Mouse (Mus musculus): Measurements from ENCODE around the gene Kcng1. TPM values are rescaled to one million over a fixed set of nuclear protein-coding genes. Genes with fewer than 3 reads are reported as not detected.

Gene Kcng1
- polyA plus RNA-seq, 1 experiment from 2014 or later = 2.2 TPM

Other genes starting within 250 kb of the Kcng1 start
- 12.4 and 13.7 TPM in 2 replicates for gene Pard6b, start 200.7 kb downstream of the Kcng1 start, polyA plus RNA-seq (2014; fragmentation: Nextera tagmentation; extraction: Ambion mirVana)
- 18.7 and 19.7 TPM in 2 replicates for gene Adnp, start 74.6 kb downstream of the Kcng1 start, polyA plus RNA-seq (2014; fragmentation: Nextera tagmentation; extraction: Ambion mirVana)
- gene Gm20716, start 51.4 kb downstream of the Kcng1 start, polyA plus RNA-seq (2014; fragmentation: Nextera tagmentation; extraction: Ambion mirVana) = 25.6 and 30.3 TPM in 2 replicates
- gene Dpm1, start 51.1 kb downstream of the Kcng1 start, polyA plus RNA-seq (2014; fragmentation: Nextera tagmentation; extraction: Ambion mirVana) = 58.6 and 65.3 TPM in 2 replicates
- gene Mocs3, start 51.1 kb downstream of the Kcng1 start, polyA plus RNA-seq (2014; fragmentation: Nextera tagmentation; extraction: Ambion mirVana) = 8.5 and 9.1 TPM in 2 replicates